Mouse (Mus musculus) central nervous system, embryonic 14 days (tissue): ENCODE results near the gene Olfr1118. TPM values are rescaled to one million over a fixed set of nuclear protein-coding genes. Genes with fewer than 3 reads are reported as not detected.

Source experiments
- polyA plus RNA-seq: library from polyadenylated mRNA; depleted of rRNA; stranded (reverse); fragments of >200 nt; gene quantifications from 2 replicates; pipeline ENCODE4 v1.2.3, GENCODE M21; 2012; rRNA removed

Gene Olfr1118
- not detected in 2 replicates for polyA plus RNA-seq

GRCm38 (mm10) chr2:87307281-87307680 lies at the start of gene Olfr1118:
Gene Olfr1118, plus strand, starts transcription at chr2:87307581.

GRCm38 (mm10) chr2:87267234-87267633 lies 40.1 kb upstream of the Olfr1118 start, which contains the start of gene Olfr1116:
Gene Olfr1116, plus strand, starts transcription at chr2:87267534.

GRCm38 (mm10) chr2:87354515-87354914 lies 47.1 kb downstream of the Olfr1118 start, which contains the start of gene Olfr1120:
Gene Olfr1120, plus strand, starts transcription at chr2:87354815.

Other genes starting within 250 kb of the Olfr1118 start
- not detected in 2 replicates for gene Olfr1107, start 231.8 kb upstream of the Olfr1118 start, polyA plus RNA-seq
- gene Olfr1109, start 211.6 kb upstream of the Olfr1118 start, polyA plus RNA-seq, result not detected in 2 replicates
- not detected in 2 replicates for gene Olfr259, start 193.0 kb upstream of the Olfr1118 start, polyA plus RNA-seq
- gene Olfr1110, start 167.3 kb upstream of the Olfr1118 start, polyA plus RNA-seq, result not detected in 2 replicates
- gene Olfr1111, start 155.0 kb upstream of the Olfr1118 start, polyA plus RNA-seq, result not detected in 2 replicates
- not detected in 2 replicates for gene Olfr1112, start 119.8 kb upstream of the Olfr1118 start, polyA plus RNA-seq
- gene Olfr1113, start 98.6 kb upstream of the Olfr1118 start, polyA plus RNA-seq, result not detected in 2 replicates
- gene Olfr1115, start 59.6 kb upstream of the Olfr1118 start, polyA plus RNA-seq, result not detected in 2 replicates
- gene Olfr1116, start 40.0 kb upstream of the Olfr1118 start, polyA plus RNA-seq, result not detected in 2 replicates
- not detected in 2 replicates for gene Olfr1120, start 47.2 kb downstream of the Olfr1118 start, polyA plus RNA-seq
- not detected in 2 replicates for gene Olfr1121, start 62.3 kb downstream of the Olfr1118 start, polyA plus RNA-seq
- gene Olfr1122, start 78.3 kb downstream of the Olfr1118 start, polyA plus RNA-seq, result not detected in 2 replicates
- not detected in 2 replicates for gene Olfr1123, start 109.1 kb downstream of the Olfr1118 start, polyA plus RNA-seq
- not detected in 2 replicates for gene Olfr1124, start 122.7 kb downstream of the Olfr1118 start, polyA plus RNA-seq
- not detected in 2 replicates for gene Olfr1126, start 146.4 kb downstream of the Olfr1118 start, polyA plus RNA-seq
- gene Pramel7, start 189.5 kb downstream of the Olfr1118 start, polyA plus RNA-seq, result not detected in 2 replicates
- gene Pramel6, start 199.0 kb downstream of the Olfr1118 start, polyA plus RNA-seq, result not detected in 2 replicates
- not detected in 2 replicates for gene Olfr153, start 224.2 kb downstream of the Olfr1118 start, polyA plus RNA-seq
- not detected in 2 replicates for gene Olfr1128, start 238.0 kb downstream of the Olfr1118 start, polyA plus RNA-seq